Mouse (Mus musculus): ENCODE data around the gene Sh2d2a.
"Not testable (repeated sequence)": the region's sequence is repeated elsewhere in the genome, so short reads cannot be mapped to it uniquely, and the experiment has no call there.

Sh2d2a gene

GRCm38 (mm10) chr3:87846650-87847110 lies at the start of gene Sh2d2a:
Sh2d2a (plus strand) TSS chr3:87846755.
- no peak for DNase-seq

- DNase-seq, result no peak
Observed at GRCm38 (mm10) chr3:87801681-87802080, 44.9 kb upstream of the Sh2d2a start.

DNA sequence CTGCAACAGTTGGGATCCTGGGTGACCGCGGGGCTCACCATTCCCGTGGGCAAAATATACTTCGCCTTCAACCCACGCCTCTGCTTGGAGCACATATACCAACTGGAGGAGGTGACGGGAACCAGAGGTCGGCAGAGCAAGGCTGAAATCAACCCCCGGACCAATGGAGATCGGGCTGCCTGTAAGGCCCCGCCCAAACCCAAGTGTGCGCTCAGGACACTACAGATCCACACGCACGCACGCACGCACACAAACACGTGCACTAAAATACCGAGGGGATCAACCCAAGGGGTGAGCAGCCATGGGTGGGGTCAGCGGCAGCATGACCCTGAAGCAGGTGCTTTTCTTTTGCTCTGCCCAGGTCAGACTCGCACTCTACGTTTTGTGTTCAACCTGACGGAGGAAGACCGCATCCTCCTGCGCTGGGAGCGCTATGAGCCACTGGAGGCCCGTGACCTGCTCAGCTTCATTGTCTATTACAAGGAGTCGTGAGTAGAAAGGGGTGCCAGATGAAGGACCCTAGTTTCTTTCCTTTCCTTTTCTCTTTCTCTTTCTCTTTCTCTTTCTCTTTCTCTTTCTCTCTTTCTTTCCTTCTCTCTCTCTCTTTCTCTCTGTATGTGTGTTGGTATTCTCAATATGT lies 42.4 kb upstream of the Sh2d2a start:
- DNase-seq, result no peak

- DNase-seq, result peak; percentile 28
Observed at GRCm38 (mm10) chr3:87809322-87809962, 37.1 kb upstream of the Sh2d2a start.

DNA sequence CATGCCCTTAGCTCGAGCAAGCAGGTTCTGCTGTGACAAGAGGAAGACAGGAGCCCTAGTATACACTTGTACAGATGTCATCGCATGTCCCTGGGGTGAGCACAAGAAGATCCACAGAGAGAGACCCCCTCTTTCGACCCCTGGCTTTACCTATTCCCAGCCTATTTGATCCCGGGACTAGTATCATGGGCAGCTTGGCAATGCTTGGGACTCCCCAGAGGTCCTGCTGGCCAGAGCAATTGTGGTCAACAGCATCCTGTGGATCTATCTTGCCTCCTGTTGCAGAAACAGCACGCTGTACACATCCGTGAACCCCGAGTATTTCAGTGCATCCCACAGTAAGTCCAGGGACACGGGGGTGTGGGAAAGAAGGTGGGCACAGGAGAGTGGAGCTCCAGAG lies 35.3 kb upstream of the Sh2d2a start:
- DNase-seq, result no peak

DNA sequence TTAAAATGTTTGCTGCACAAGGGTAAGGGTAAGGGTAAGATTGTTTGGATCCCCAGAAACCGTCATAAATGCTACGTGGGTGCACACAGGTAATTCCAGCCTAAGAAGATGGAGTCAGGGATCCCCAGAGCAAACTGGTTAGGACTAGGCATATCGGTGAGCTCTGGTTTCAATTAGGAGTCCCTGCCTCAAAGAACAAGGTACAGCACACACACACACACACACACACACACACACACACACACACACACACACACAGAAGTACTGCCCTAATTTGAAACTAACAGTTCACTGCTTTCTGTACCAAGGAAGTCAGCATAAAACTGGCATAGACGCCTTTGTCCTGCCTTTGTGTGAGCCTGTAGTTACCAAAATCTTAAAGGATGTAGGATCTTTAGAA lies 34.1 kb upstream of the Sh2d2a start:
- no peak for DNase-seq

GRCm38 (mm10) chr3:87812873-87813272 lies 33.7 kb upstream of the Sh2d2a start:
- peak; percentile 61 for DNase-seq

GRCm38 (mm10) chr3:87816166-87816565 lies 30.4 kb upstream of the Sh2d2a start:
- DNase-seq, result peak; percentile 29

DNA sequence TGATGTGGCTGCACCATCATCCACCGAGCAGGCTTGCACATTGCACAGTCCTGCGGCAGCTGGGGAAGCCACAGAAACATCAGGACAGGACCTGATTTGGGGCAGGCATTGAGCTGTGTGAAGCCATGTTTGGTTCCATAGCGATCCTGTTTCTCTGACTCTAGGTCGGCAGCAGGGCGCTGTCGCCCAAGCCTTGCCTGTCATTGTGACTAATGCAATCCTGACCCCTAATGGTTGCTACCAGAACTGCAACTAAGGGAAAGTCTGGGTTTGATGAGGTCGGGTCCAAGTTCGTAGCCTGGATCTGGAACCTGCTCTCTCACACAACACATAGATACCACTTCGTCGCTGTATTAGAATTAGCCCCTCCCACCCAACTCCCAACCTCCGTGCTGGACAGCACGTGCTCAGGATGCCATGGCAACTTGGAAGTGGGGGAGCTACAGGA lies 29.9 kb upstream of the Sh2d2a start:
- DNase-seq, result peak; percentile 85

- no peak for DNase-seq
Observed at GRCm38 (mm10) chr3:87818226-87818625, 28.3 kb upstream of the Sh2d2a start.

DNA sequence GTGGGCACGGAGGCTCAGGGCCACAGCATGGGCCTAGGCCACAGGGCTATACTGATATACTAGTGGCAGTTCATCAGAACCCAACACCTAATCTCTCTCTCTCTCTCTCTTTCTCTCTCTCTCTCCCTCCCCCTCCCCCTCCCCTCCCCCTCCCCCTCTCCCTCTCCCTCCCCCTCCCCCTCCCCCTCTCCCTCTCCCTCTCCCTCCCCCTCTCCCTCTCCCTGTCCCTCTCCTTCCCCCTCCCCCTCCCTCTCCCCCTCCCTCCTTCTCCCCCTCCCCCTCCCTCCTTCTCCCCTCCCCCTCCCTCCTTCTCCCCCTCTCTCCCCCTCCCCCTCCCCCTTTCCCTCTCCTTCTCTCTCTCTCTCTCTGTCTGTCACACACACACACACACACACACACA lies 22.3 kb upstream of the Sh2d2a start, which contains the start of gene Pear1:
TSS of gene Pear1 (minus strand) at position 101 of the 400 bp plus-strand sequence.
- DNase-seq, result not testable (repeated sequence)

DNA sequence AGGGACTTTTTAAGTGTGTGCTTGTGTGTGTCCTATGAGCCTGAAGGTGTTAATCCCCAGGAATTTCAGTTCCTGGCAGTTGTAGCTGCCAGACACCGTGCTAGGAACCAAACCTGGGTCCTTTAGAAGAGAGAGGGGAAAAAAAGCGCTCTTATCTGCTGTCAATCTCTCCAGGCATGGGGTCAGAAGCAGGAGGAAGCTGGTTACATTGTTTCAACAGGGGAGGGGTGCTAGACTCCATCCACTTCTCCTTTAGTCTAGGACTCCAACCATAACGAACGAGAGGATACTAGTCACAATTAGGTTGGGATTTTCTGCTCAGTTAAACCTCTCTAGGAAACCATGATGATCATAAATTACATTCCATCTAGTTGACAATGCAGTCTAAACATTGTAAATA lies 18.1 kb upstream of the Sh2d2a start:
- DNase-seq, result no peak

GRCm38 (mm10) chr3:87829025-87829424 lies 17.5 kb upstream of the Sh2d2a start:
- no peak for DNase-seq

GRCm38 (mm10) chr3:87832109-87832859 lies 14.3 kb upstream of the Sh2d2a start:
- DNase-seq, result no peak

GRCm38 (mm10) chr3:87833482-87833881 lies 13.1 kb upstream of the Sh2d2a start:
- no peak for DNase-seq

GRCm38 (mm10) chr3:87838622-87839021 lies 7.9 kb upstream of the Sh2d2a start:
- DNase-seq, result peak; percentile 78

- DNase-seq, result no peak
Observed at GRCm38 (mm10) chr3:87840858-87841257, 5.7 kb upstream of the Sh2d2a start.

GRCm38 (mm10) chr3:87844981-87845380 lies 1.6 kb upstream of the Sh2d2a start:
- DNase-seq, result no peak

- no peak for DNase-seq
Observed at GRCm38 (mm10) chr3:87846186-87846585, 369 bp upstream of the Sh2d2a start.

DNA sequence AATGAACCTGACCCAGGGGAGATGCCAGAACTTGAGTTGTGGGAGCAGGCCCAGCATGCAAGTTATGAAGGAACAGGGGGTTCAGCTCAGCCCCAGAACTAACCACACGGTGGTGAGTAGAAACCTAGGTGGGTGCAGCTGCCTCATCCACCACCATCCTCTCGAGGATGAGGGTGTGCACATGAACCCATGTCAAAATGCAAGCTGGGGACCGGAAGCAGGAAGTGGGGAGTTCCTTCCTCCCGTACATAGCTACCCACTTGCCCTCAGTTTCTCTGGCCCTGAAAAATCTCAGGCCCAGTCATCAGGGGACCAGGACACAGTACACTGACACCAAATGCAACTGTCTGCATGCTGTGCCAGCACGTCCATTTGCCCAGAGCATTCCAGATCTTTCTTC lies 1.1 kb downstream of the Sh2d2a start:
- no peak for DNase-seq

GRCm38 (mm10) chr3:87849117-87849516 lies 2.6 kb downstream of the Sh2d2a start:
- no peak for DNase-seq

- peak; percentile 67 for DNase-seq
Observed at GRCm38 (mm10) chr3:87854795-87855568, 8.4 kb downstream of the Sh2d2a start.

DNA sequence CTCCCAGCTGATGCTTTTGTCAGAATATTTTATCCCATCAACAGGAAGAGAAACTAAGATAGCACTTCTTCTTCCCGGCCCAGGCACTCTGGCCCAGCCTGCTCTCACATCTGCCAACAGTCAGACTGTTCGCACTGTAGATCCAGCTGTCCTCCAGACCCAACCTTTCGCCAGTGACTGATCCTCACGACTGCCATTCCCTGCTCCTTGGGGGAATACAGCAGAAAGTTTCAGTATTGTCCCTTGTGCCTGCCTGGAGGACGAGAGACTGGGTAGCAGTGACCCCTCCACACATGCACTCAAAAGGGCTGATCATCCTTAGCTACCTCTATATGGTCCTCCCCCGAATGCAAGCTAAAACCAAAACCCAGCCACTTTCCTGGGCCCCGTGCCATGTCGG lies 9.4 kb downstream of the Sh2d2a start:
- DNase-seq, result no peak
